Mouse (Mus musculus) kidney, embryonic 16.5 days (tissue): ENCODE data around the gene Pax6. TPM values are rescaled to one million over a fixed set of nuclear protein-coding genes. Genes with fewer than 3 reads are reported as not detected.

Experiments
- ATAC-seq: fragments of 200-750 bp; cut with Nextera tagmentation; 2 replicates; pipeline ENCODE4 v1.8.0; 2017; ENCODE audit warnings: moderate TSS enrichment; ENCODE audit not compliant: low FRiP score, low TSS enrichment
- H3K27ac ChIP-seq: fragments of 300-500 bp; sonication (generic); 2 replicates; pipeline ENCODE4 v1.5.1; 2014; ENCODE audit warnings: low read length
- H3K27me3 ChIP-seq: fragments of 300-500 bp; sonication (generic); 2 replicates; pipeline ENCODE4 v1.6.1; 2014; ENCODE audit warnings: low read length, control low read depth, mixed read lengths; ENCODE audit not compliant: insufficient read depth
- H3K36me3 ChIP-seq: fragments of 300-500 bp; sonication (generic); 2 replicates; pipeline ENCODE4 v1.6.1; 2014; ENCODE audit warnings: low read length, control low read depth, mixed read lengths; ENCODE audit not compliant: insufficient read depth
- H3K4me1 ChIP-seq: fragments of 300-500 bp; sonication (generic); 2 replicates; pipeline ENCODE4 v1.6.1; 2014; ENCODE audit warnings: low read length, control low read depth, mixed read lengths; ENCODE audit not compliant: insufficient read depth
- H3K4me2 ChIP-seq: fragments of 300-500 bp; sonication (generic); replicated peaks from 2 replicates; pipeline ENCODE4 v1.6.1; 2014; ENCODE audit warnings: low read depth, low read length
- H3K4me3 ChIP-seq: fragments of 300-500 bp; sonication (generic); 2 replicates; pipeline ENCODE4 v1.5.1; 2014; ENCODE audit warnings: mild to moderate bottlenecking, low read length
- H3K9ac ChIP-seq: fragments of 300-500 bp; sonication (generic); replicated peaks from 2 replicates; pipeline ENCODE4 v1.6.1; 2014; ENCODE audit warnings: low read length
- H3K9me3 ChIP-seq: fragments of 300-500 bp; sonication (generic); 2 replicates; pipeline ENCODE4 v1.6.1; 2016; ENCODE audit warnings: low read length, control low read depth
- WGBS: fragments of 180-500 bp; shearing (Covaris S2); extraction: QIAGEN DNeasy Blood & Tissue Kit; methylation state at CpG from one replicate; pipeline ENCODE4 v1.1.7; 2014; 5-methylcytosine and 5-hydroxymethylcytosine counted together
- polyA plus RNA-seq: library from polyadenylated mRNA; unstranded; fragments of >200 nt; fragmentation: Nextera tagmentation; extraction: Ambion mirVana; gene quantifications from 2 replicates; pipeline ENCODE4 v1.2.1, GENCODE M21; 2015

The Pax6 gene
- 0.09 and 0.13 TPM in 2 replicates for polyA plus RNA-seq

DNA sequence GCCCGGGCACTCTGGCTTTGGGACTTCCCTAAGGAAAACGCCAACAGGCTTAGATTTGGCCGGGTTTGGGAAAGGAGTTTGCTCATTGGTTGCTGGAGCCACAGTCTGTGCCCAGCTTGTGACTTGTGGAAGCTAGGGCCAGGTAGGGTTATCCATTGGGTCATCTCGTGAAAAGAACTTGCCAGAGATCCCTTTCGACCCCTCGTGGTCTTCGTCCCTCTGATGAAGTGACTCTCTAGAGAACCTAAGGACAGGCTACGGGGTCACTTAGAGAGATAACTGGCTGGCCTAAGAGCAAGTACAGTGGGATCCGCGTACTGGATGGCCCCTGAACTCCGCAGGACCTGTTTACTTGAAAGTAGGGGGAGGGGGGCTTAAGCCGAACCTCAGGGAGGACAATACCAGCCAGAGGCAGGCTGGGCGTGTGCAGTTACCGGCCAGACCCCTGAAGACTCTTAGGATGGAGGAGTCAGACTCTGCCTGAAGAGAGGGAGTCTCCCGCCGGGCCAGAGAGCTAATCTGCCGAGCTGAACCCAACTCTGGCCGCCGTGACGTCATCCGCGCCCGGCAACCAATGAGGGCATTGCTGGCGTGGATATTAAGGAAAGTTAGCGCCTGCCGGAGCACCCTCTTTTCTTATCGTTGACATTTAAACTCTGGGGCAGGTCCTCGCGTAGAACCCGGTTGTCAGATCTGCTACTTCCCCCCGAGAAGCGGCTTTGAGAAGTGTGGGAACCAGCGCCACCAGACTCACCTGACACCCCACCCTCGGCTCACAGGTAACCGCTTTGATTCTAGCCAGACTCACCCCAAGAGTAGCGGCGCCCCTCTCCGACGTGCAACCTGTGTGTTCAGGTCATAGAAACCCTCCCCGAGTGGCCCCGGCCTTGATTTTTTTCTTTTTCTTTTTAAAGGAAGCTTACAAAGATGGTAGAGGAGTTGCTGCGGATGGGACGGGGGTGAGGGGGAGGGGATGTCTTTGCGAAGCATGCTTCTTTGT lies at the start of gene Pax6:
Pax6 (plus strand) TSS at position 630 of the 1,000 bp plus-strand sequence.
- Histone ChIP-seq H3K4me3 (peak within 1 kb of the TSS; percentile 19), H3K9me3 (no peaks in the 10 kb centered on the region), H3K27me3 (peaks cover 100% of the 10 kb centered on the region), H3K9ac (no peak within 1 kb of the TSS), H3K27ac (no peak within 1 kb of the TSS), H3K36me3 (no peaks in the 10 kb centered on the region), H3K4me1 (peaks cover 13% of the 10 kb centered on the region), H3K4me2 (peak within 1 kb of the TSS; percentile 21; the same call in 1 of the 2 replicates)
- ATAC-seq = no peak
- WGBS = 1% methylated on average over 44 of the region's 44 CpGs

DNA sequence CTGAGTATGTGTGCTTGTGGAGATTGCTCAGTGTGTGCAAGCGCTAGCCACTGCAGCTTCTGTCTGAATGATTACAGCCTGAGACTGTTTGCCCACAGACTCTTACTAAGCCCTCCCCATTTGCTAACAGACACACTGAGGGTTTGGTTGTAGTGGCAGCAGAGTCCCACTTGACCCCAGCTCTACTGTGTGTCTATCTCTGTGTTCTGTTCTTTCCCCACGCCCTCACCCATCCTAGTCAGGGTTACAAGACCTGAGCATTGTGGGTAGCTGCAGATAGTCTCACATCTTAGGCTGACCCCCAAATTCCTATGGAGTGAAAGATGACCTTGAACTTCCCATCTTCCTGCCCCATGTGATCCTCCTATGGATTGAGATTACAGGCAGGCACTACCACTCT lies 19.8 kb upstream of the Pax6 start:
- ATAC-seq = no peak
- H3K36me3 ChIP-seq = no peaks in the 10 kb centered on the region
- no peak overlapping the region for H3K27ac ChIP-seq
- H3K9ac ChIP-seq = no peak overlapping the region
- 82% methylated on average over 2 of the region's 2 CpGs for WGBS
- no peak overlapping the region for H3K4me3 ChIP-seq
- H3K4me2 ChIP-seq = no peak overlapping the region
- no peaks in the 10 kb centered on the region for H3K9me3 ChIP-seq
- no peaks in the 10 kb centered on the region for H3K4me1 ChIP-seq
- peaks cover 30% of the 10 kb centered on the region for H3K27me3 ChIP-seq

DNA sequence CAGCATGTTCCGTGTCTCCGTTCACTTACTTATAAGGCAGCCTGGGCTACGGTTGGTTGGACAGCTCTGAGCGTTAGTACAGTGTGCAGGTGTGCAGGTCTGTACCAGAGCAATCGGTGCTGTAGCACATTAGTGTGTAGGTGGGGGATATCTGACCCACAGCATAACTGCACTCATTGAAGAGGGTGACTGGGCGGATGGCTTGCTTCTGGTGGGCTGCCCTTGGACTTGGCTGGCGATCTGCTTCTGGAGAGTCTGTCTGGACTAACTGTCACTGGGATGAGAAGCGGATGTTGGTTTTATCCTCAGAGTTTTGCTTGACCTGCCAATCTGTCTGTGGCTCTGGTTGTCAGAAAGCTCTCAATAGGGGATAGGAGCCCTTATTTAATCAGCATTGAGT lies 12.2 kb upstream of the Pax6 start:
- Histone ChIP-seq H3K9me3 (no peaks in the 10 kb centered on the region), H3K27me3 (peaks cover 88% of the 10 kb centered on the region), H3K9ac (no peak overlapping the region), H3K36me3 (no peaks in the 10 kb centered on the region), H3K4me2 (no peak overlapping the region), H3K4me1 (no peaks in the 10 kb centered on the region), H3K4me3 (no peak overlapping the region), H3K27ac (no peak overlapping the region)
- 68% methylated on average over 8 of the region's 8 CpGs for WGBS
- no peak for ATAC-seq

DNA sequence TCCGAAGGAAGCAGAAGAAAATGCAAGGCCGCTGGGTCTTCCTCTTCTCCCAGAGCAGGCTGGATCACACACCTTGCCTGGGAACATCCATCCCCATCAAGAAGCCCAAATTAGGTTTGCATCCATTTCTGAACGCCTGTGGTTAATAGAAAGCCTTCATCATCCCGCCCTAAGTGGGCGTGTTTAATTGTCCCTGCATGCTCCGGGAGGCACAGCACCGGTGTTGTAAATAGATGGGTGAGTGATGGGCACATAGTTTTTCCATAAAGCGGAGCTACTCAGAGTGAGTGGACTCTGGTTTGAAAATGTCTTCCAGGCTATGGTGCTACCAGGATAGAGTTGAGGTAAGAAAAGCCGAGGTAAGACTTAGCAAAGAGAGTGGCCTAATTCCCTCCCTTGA lies 9.3 kb upstream of the Pax6 start:
- Histone ChIP-seq H3K27ac (no peak overlapping the region), H3K9me3 (no peaks in the 10 kb centered on the region), H3K36me3 (no peaks in the 10 kb centered on the region), H3K4me2 (no peak overlapping the region), H3K9ac (no peak overlapping the region), H3K27me3 (peaks cover 95% of the 10 kb centered on the region), H3K4me1 (no peaks in the 10 kb centered on the region), H3K4me3 (no peak overlapping the region)
- WGBS = 4% methylated on average over 9 of the region's 9 CpGs
- no peak for ATAC-seq

DNA sequence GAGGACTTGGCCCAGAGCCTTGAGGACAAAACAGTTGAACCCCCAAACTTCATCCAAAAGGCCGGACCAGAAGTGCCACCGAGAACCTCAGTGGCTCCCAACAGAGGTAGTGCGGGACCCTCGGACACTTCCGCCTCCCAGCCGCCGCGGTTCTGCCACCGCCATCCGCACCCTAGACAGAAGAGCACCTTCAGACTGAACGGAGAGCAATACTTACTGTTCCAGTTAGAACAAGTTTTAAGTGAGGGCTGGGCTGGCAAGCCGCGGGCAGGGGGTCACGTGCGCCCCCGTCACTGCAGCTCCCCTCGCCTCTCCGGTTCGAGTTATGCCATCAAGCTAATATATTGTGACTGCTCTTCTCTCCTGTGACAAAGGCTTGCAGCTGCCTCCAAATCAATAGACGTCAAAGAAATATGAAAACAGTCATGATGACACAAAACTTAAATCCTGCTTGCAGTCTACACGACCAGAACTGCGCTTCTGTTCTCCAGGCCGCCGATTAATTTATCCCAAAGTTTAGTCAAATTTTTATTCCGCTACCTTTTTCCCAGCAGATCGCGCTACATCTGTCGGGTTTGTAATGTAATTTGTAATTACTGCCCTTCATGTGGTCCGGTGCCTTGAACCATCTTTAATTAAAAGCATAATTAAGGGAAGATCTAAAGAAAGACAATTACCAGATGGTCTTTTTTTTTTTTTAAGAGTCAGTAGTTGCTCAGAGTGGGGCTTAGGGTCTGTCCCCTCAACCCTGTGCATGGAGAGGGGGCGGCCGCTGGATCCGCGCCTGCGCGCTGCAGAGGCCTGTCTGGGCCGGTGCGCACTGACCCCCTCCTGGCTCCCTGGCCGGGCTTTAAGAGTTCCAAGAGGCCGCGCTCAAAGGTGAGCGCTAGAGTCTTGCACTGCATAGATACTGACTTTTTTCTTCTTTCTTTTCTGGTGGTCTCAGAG lies 8.5 kb upstream of the Pax6 start:
- Histone ChIP-seq H3K4me1 (no peaks in the 10 kb centered on the region), H3K27ac (no peak overlapping the region), H3K27me3 (peaks cover 96% of the 10 kb centered on the region), H3K9me3 (no peaks in the 10 kb centered on the region), H3K9ac (no peak overlapping the region), H3K36me3 (no peaks in the 10 kb centered on the region), H3K4me2 (no peak overlapping the region), H3K4me3 (no peak overlapping the region)
- peak; percentile 49; the same call in 1 of the 2 replicates for ATAC-seq
- WGBS = 1% methylated on average over 41 of the region's 41 CpGs

DNA sequence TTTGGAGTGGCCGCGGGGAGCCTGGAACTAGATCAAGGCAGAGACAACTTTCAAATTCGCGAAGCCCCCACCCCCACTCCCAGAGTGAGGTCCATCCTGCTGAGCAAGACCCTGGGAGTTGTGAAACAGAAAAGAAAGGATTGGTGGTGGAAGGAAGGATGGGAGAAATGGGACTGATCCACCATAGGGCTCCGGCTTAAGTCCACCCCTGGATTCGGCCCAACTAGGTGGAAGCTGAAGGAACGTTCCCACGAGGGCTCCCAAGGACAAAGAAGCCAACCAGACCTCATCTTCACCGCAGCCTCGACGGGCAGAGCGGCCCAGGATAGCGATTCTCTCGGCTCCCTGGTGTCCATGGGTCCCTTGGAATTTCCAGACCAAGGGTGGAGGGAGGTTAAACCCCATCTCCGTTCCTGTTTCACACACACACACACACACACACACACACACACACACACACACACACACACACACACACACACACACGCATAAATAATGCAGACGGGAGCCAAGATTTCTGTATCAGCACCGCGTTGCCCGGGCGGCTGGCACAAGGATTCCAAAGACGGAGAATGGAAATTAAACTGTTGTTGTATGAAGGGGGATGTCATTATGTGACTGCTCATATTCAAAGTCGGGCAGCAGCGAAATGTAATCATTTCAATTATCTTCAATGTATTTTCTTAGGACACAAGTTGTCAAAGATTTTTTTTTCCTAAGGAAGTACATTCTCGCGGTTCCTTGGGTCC lies 7.7 kb upstream of the Pax6 start:
- H3K9me3 ChIP-seq = no peaks in the 10 kb centered on the region
- no peak for ATAC-seq
- under 1% methylated on average over 26 of the region's 26 CpGs for WGBS
- no peaks in the 10 kb centered on the region for H3K4me1 ChIP-seq
- H3K4me2 ChIP-seq = no peak overlapping the region
- no peak overlapping the region for H3K27ac ChIP-seq
- H3K36me3 ChIP-seq = no peaks in the 10 kb centered on the region
- peaks cover 97% of the 10 kb centered on the region for H3K27me3 ChIP-seq
- H3K9ac ChIP-seq = no peak overlapping the region
- H3K4me3 ChIP-seq = no peak overlapping the region

DNA sequence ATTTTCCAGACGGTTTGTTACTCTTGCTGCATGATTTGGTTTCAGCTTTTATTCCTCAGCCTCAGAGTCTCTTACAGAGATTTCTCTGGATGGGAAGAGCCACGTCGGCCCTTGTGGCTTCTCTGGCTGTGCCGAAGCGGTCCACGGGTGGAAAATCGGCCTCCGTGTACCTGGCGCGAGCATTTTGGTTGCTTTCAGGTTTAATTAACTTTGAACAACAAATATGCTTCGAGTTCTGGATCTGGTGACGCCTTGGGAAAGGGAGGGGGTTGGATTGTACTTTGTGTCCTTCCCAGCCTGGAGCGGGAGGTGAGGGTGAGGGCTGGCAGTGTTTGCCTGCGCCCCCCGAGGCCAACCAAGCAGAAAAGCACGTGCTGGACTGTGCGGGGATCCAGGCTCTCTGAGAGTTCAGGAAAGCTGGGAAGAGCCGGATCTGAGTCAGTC lies 7.1 kb upstream of the Pax6 start:
- Histone ChIP-seq H3K9me3 (no peaks in the 10 kb centered on the region), H3K4me2 (no peak overlapping the region), H3K36me3 (no peaks in the 10 kb centered on the region), H3K27ac (no peak overlapping the region), H3K9ac (no peak overlapping the region), H3K27me3 (peaks cover 98% of the 10 kb centered on the region), H3K4me1 (no peaks in the 10 kb centered on the region), H3K4me3 (no peak overlapping the region)
- ATAC-seq = no peak
- whole genome bisulfite sequencing = 1% methylated on average over 18 of the region's 18 CpGs

DNA sequence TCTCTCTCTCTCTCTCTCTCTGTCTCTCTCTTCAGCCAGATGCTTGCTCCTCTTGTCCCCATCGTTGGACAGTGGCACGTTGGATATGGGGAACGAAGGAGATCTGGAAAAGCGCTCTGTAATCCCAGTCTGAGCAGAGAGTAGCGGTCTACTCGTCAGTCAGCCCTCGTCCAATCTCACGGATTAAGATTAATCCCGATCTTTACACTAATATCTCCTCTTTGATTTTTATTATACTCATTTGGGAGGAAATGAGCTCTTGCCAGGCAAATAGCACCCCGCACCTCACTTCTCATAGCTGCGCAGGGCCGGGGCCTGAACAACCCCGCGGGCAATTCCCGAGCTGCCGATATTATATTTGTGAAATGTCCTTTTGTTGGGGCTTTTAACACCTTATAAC lies 6.6 kb upstream of the Pax6 start:
- Histone ChIP-seq H3K9ac (no peak overlapping the region), H3K4me1 (no peaks in the 10 kb centered on the region), H3K27me3 (peaks cover 98% of the 10 kb centered on the region), H3K4me3 (no peak overlapping the region), H3K36me3 (no peaks in the 10 kb centered on the region), H3K9me3 (no peaks in the 10 kb centered on the region), H3K4me2 (no peak overlapping the region), H3K27ac (no peak overlapping the region)
- ATAC-seq = no peak
- 3% methylated on average over 16 of the region's 16 CpGs for WGBS

DNA sequence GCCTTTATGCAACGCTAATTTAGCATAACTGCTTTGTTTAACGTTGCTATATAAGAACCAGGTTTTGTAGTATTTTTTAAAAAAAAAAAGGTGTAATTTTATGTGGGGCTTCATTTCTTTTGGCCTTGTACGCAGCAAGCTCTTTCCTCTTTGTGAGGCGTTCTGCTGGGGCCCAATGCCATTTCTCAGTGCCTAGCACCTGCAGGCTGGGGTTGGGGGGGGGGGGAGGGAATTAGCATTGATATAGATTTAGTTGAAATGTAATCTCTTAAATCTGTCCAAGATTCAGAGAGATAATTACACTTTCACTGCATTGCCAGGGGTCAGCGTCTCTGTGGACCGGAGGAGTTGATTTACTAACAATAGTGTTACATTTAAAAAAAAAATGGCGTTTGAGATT lies 6.1 kb upstream of the Pax6 start:
- H3K4me2 ChIP-seq = no peak overlapping the region
- H3K27ac ChIP-seq = no peak overlapping the region
- H3K9ac ChIP-seq = no peak overlapping the region
- H3K4me1 ChIP-seq = no peaks in the 10 kb centered on the region
- no peaks in the 10 kb centered on the region for H3K9me3 ChIP-seq
- H3K4me3 ChIP-seq = no peak overlapping the region
- H3K36me3 ChIP-seq = no peaks in the 10 kb centered on the region
- peaks cover 98% of the 10 kb centered on the region for H3K27me3 ChIP-seq
- no peak for ATAC-seq
- 2% methylated on average over 7 of the region's 7 CpGs for WGBS
